Mouse (Mus musculus): ENCODE data around the gene Xpc. TPM values are rescaled to one million over a fixed set of nuclear protein-coding genes. Genes with fewer than 3 reads are reported as not detected.

Gene Xpc
- polyA plus RNA-seq, 1 experiment: 6.9 TPM

- 87% methylated on average over 4 of the region's 4 CpGs for WGBS
- no peaks in the 10 kb centered on the region for H3K4me1 ChIP-seq (ENCODE audit: control insufficient read depth, insufficient read depth, insufficient read length)
- no peak overlapping the region for H3K4me3 ChIP-seq (ENCODE audit: extremely low read depth, insufficient read depth, insufficient read length)
- no peaks in the 10 kb centered on the region for H3K27me3 ChIP-seq (ENCODE audit: control insufficient read depth, insufficient read depth, low read length)
- no peak for DNase-seq (ENCODE audit: low read depth in 1 of 2, low spot score in 2 of 2)
- TF ChIP-seq CTCF (IDR thresholded peaks at IDR 0.05; ENCODE audit: extremely low read depth, insufficient read depth, insufficient read length, insufficient replicate concordance): no peak
- H3K27ac ChIP-seq (ENCODE audit: insufficient read depth, low read length): no peak overlapping the region
- H3K36me3 ChIP-seq (ENCODE audit: control insufficient read depth, insufficient read depth, low read length): no peaks in the 10 kb centered on the region
Observed at GRCm38 (mm10) chr6:91534268-91534667, 18.6 kb upstream of the Xpc start.

GRCm38 (mm10) chr6:91533771-91534170, 18.1 kb upstream of the Xpc start:
- DNase-seq (ENCODE audit: low read depth in 1 of 2, low spot score in 2 of 2): no peak
- no peak overlapping the region for H3K27ac ChIP-seq (ENCODE audit: insufficient read depth, low read length)
- H3K36me3 ChIP-seq (ENCODE audit: control insufficient read depth, insufficient read depth, low read length): no peaks in the 10 kb centered on the region
- TF ChIP-seq POLR2A (IDR thresholded peaks at IDR 0.05; ENCODE audit: low read depth, low read length) (no peak), CTCF (IDR thresholded peaks at IDR 0.05; ENCODE audit: extremely low read depth, insufficient read depth, insufficient read length, insufficient replicate concordance) (no peak)
- no peaks in the 10 kb centered on the region for H3K27me3 ChIP-seq (ENCODE audit: control insufficient read depth, insufficient read depth, low read length)
- 76% methylated on average over 2 of the region's 2 CpGs for WGBS
- H3K4me1 ChIP-seq (ENCODE audit: control insufficient read depth, insufficient read depth, insufficient read length): no peaks in the 10 kb centered on the region
- no peak overlapping the region for H3K4me3 ChIP-seq (ENCODE audit: extremely low read depth, insufficient read depth, insufficient read length)

GRCm38 (mm10) chr6:91533359-91533758, 17.7 kb upstream of the Xpc start:
- TF ChIP-seq CTCF (IDR thresholded peaks at IDR 0.05; ENCODE audit: extremely low read depth, insufficient read depth, insufficient read length, insufficient replicate concordance) (no peak), POLR2A (IDR thresholded peaks at IDR 0.05; ENCODE audit: low read depth, low read length) (no peak)
- no peak overlapping the region for H3K27ac ChIP-seq (ENCODE audit: insufficient read depth, low read length)
- H3K36me3 ChIP-seq (ENCODE audit: control insufficient read depth, insufficient read depth, low read length): 0 out of 2 replicates have a peak, but pooled peaks cover 1% of the 10 kb centered on the region
- no peaks in the 10 kb centered on the region for H3K27me3 ChIP-seq (ENCODE audit: control insufficient read depth, insufficient read depth, low read length)
- H3K4me1 ChIP-seq (ENCODE audit: control insufficient read depth, insufficient read depth, insufficient read length): no peaks in the 10 kb centered on the region
- 81% methylated on average over 5 of the region's 5 CpGs for WGBS
- no peak overlapping the region for H3K4me3 ChIP-seq (ENCODE audit: extremely low read depth, insufficient read depth, insufficient read length)
- DNase-seq (ENCODE audit: low read depth in 1 of 2, low spot score in 2 of 2): no peak

- DNase-seq (ENCODE audit: low read depth in 1 of 2, low spot score in 2 of 2): no peak
- H3K27ac ChIP-seq (ENCODE audit: insufficient read depth, low read length): no peak overlapping the region
- 0 out of 2 replicates have a peak, but pooled peaks cover 1% of the 10 kb centered on the region for H3K36me3 ChIP-seq (ENCODE audit: control insufficient read depth, insufficient read depth, low read length)
- 79% methylated on average over 6 of the region's 6 CpGs for WGBS
- TF ChIP-seq CTCF (IDR thresholded peaks at IDR 0.05; ENCODE audit: extremely low read depth, insufficient read depth, insufficient read length, insufficient replicate concordance) (no peak), POLR2A (IDR thresholded peaks at IDR 0.05; ENCODE audit: low read depth, low read length) (no peak)
- H3K27me3 ChIP-seq (ENCODE audit: control insufficient read depth, insufficient read depth, low read length): no peaks in the 10 kb centered on the region
- H3K4me1 ChIP-seq (ENCODE audit: control insufficient read depth, insufficient read depth, insufficient read length): no peaks in the 10 kb centered on the region
- H3K4me3 ChIP-seq (ENCODE audit: extremely low read depth, insufficient read depth, insufficient read length): no peak overlapping the region
Observed at GRCm38 (mm10) chr6:91532661-91533060, 17.0 kb upstream of the Xpc start.

GRCm38 (mm10) chr6:91531276-91531675, 15.6 kb upstream of the Xpc start:
- no peak overlapping the region for H3K4me3 ChIP-seq (ENCODE audit: extremely low read depth, insufficient read depth, insufficient read length)
- H3K4me1 ChIP-seq (ENCODE audit: control insufficient read depth, insufficient read depth, insufficient read length): no peaks in the 10 kb centered on the region
- 86% methylated on average over 6 of the region's 6 CpGs for WGBS
- H3K27ac ChIP-seq (ENCODE audit: insufficient read depth, low read length): no peak overlapping the region
- TF ChIP-seq POLR2A (IDR thresholded peaks at IDR 0.05; ENCODE audit: low read depth, low read length) (no peak), CTCF (IDR thresholded peaks at IDR 0.05; ENCODE audit: extremely low read depth, insufficient read depth, insufficient read length, insufficient replicate concordance) (no peak)
- no peaks in the 10 kb centered on the region for H3K27me3 ChIP-seq (ENCODE audit: control insufficient read depth, insufficient read depth, low read length)
- no peak for DNase-seq (ENCODE audit: low read depth in 1 of 2, low spot score in 2 of 2)
- H3K36me3 ChIP-seq (ENCODE audit: control insufficient read depth, insufficient read depth, low read length): 0 out of 2 replicates have a peak, but pooled peaks cover 1% of the 10 kb centered on the region

GRCm38 (mm10) chr6:91530673-91531072, 15.0 kb upstream of the Xpc start:
- TF ChIP-seq POLR2A (IDR thresholded peaks at IDR 0.05; ENCODE audit: low read depth, low read length) (no peak), CTCF (IDR thresholded peaks at IDR 0.05; ENCODE audit: extremely low read depth, insufficient read depth, insufficient read length, insufficient replicate concordance) (no peak)
- no peaks in the 10 kb centered on the region for H3K27me3 ChIP-seq (ENCODE audit: control insufficient read depth, insufficient read depth, low read length)
- 0 out of 2 replicates have a peak, but pooled peaks cover 1% of the 10 kb centered on the region for H3K36me3 ChIP-seq (ENCODE audit: control insufficient read depth, insufficient read depth, low read length)
- H3K27ac ChIP-seq (ENCODE audit: insufficient read depth, low read length): no peak overlapping the region
- no peaks in the 10 kb centered on the region for H3K4me1 ChIP-seq (ENCODE audit: control insufficient read depth, insufficient read depth, insufficient read length)
- no peak overlapping the region for H3K4me3 ChIP-seq (ENCODE audit: extremely low read depth, insufficient read depth, insufficient read length)
- WGBS: 93% methylated on average over 8 of the region's 8 CpGs
- no peak for DNase-seq (ENCODE audit: low read depth in 1 of 2, low spot score in 2 of 2)

GRCm38 (mm10) chr6:91528265-91528664, 12.6 kb upstream of the Xpc start:
- 93% methylated on average over 7 of the region's 7 CpGs for WGBS
- Histone ChIP-seq H3K27ac (ENCODE audit: insufficient read depth, low read length) (no peak overlapping the region), H3K4me3 (ENCODE audit: extremely low read depth, insufficient read depth, insufficient read length) (no peak overlapping the region), H3K27me3 (ENCODE audit: control insufficient read depth, insufficient read depth, low read length) (no peaks in the 10 kb centered on the region), H3K36me3 (ENCODE audit: control insufficient read depth, insufficient read depth, low read length) (peaks cover 11% of the 10 kb centered on the region; the same call in 1 of the 2 replicates), H3K4me1 (ENCODE audit: control insufficient read depth, insufficient read depth, insufficient read length) (no peaks in the 10 kb centered on the region)
- DNase-seq (ENCODE audit: low read depth in 1 of 2, low spot score in 2 of 2): no peak
- no peak for TF ChIP-seq CTCF (IDR thresholded peaks at IDR 0.05; ENCODE audit: extremely low read depth, insufficient read depth, insufficient read length, insufficient replicate concordance)
- TF ChIP-seq POLR2A (IDR thresholded peaks at IDR 0.05; ENCODE audit: low read depth, low read length): no peak

All from spleen, adult 2 months (tissue).